Mouse (Mus musculus): ENCODE data around the gene Elmo1. TPM values are rescaled to one million over a fixed set of nuclear protein-coding genes. Genes with fewer than 3 reads are reported as not detected.

Elmo1 gene
- total and polyA plus RNA-seq, 3 experiments: 5.2 to 7.6 TPM; not detected in 1

DNA sequence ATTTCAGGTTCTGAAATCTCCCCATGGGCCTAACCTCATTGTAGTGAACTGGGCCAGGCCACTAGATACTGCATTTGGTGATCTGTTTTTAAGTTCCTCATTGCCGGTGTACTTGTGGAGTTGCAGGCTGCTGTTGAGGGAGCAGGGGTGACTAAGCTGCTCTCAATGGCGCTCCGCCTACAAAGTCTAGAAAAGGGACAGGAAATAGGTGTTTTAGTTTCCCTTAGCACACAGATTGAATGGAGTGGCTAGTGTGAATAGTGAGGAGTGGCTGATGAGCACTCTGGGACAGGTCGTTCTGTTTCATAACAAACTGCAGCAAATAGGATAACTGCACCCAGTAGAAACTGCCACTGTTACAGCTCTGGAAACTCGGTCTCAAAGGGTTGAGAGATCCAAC is 30.3 kb downstream of the Elmo1 start:
- Histone ChIP-seq H3K79me2 (ENCODE audit: control insufficient read depth, insufficient read depth, low read length, poor library complexity) (no peaks in the 10 kb centered on the region), H3K4me1 (ENCODE audit: control insufficient read depth in 1 of 2, insufficient read depth in 2 of 2, low read length in 2 of 2) (no peaks in the 10 kb centered on the region), H3K4me3 (ENCODE audit: control insufficient read depth in 1 of 2, insufficient read depth in 1 of 2, low read depth in 2 of 2, low read length in 2 of 2) (no peak overlapping the region), H3K27me3 (ENCODE audit: control insufficient read depth in 1 of 2, insufficient read depth in 2 of 2, low read length in 2 of 2) (no peaks in the 10 kb centered on the region), H3K9me3 (replicated peaks; ENCODE audit: insufficient read depth, low read length) (no peaks in the 10 kb centered on the region), H3K27ac (ENCODE audit: control insufficient read depth, low read depth, low read length) (no peak overlapping the region), H3K36me3 (ENCODE audit: control insufficient read depth in 1 of 2, insufficient read depth in 2 of 2, low read length in 2 of 2) (no peaks in the 10 kb centered on the region), H3K9ac (ENCODE audit: control insufficient read depth, low read depth, low read length, poor library complexity, severe bottlenecking) (no peak overlapping the region)
- peak; percentile 38 for DNase-seq (ENCODE audit: low read depth, low spot score)
- TF ChIP-seq BHLHE40 (IDR thresholded peaks at IDR 0.05; ENCODE audit: borderline replicate concordance, low read depth, low read length): no peak
- TF ChIP-seq ZC3H11A (IDR thresholded peaks at IDR 0.05; ENCODE audit: low read depth, low read length): no peak
- no peak for TF ChIP-seq ETS1 (IDR thresholded peaks at IDR 0.05; ENCODE audit: low read depth, low read length)
- TF ChIP-seq MAX (IDR thresholded peaks at IDR 0.05; ENCODE audit: low read length): no peak
- TF ChIP-seq HCFC1 (IDR thresholded peaks at IDR 0.05; ENCODE audit: low read depth, low read length): no peak
- no peak for TF ChIP-seq POLR2A (IDR thresholded peaks at IDR 0.05; ENCODE audit: control insufficient read depth in 1 of 2, insufficient read depth in 1 of 2, low read depth in 1 of 2, low read length in 2 of 2, poor library complexity in 1 of 2)
- no peak for TF ChIP-seq EP300 (IDR thresholded peaks at IDR 0.05; ENCODE audit: low read depth in 1 of 2, low read length in 2 of 2)
- no peak for TF ChIP-seq ELF1 (IDR thresholded peaks at IDR 0.05; ENCODE audit: low read depth, low read length)
- no peak for TF ChIP-seq MAZ (IDR thresholded peaks at IDR 0.05; ENCODE audit: low read depth, low read length)
- TF ChIP-seq ZNF384 (IDR thresholded peaks at IDR 0.05; ENCODE audit: low read depth, low read length): no peak
- no peak for TF ChIP-seq MYB (IDR thresholded peaks at IDR 0.05; ENCODE audit: low read depth, low read length)
- TF ChIP-seq USF2 (IDR thresholded peaks at IDR 0.05; ENCODE audit: borderline replicate concordance in 1 of 2, insufficient read depth in 1 of 2, low read depth in 1 of 2, low read length in 2 of 2): no peak
- TF ChIP-seq TAL1 (IDR thresholded peaks at IDR 0.05; ENCODE audit: low read length): no peak
- no peak for TF ChIP-seq CHD1 (IDR thresholded peaks at IDR 0.05; ENCODE audit: low read depth, low read length)
- TF ChIP-seq MAFK (IDR thresholded peaks at IDR 0.05; ENCODE audit: borderline replicate concordance, low read depth, low read length): no peak
- no peak for TF ChIP-seq SIN3A (IDR thresholded peaks at IDR 0.05; ENCODE audit: low read length)
- TF ChIP-seq GABPA (IDR thresholded peaks at IDR 0.05; ENCODE audit: low read depth, low read length): no peak
- no peak for TF ChIP-seq MEF2A (IDR thresholded peaks at IDR 0.05; ENCODE audit: extremely low read depth, insufficient replicate concordance, low read depth, low read length, poor library complexity, severe bottlenecking)

DNA sequence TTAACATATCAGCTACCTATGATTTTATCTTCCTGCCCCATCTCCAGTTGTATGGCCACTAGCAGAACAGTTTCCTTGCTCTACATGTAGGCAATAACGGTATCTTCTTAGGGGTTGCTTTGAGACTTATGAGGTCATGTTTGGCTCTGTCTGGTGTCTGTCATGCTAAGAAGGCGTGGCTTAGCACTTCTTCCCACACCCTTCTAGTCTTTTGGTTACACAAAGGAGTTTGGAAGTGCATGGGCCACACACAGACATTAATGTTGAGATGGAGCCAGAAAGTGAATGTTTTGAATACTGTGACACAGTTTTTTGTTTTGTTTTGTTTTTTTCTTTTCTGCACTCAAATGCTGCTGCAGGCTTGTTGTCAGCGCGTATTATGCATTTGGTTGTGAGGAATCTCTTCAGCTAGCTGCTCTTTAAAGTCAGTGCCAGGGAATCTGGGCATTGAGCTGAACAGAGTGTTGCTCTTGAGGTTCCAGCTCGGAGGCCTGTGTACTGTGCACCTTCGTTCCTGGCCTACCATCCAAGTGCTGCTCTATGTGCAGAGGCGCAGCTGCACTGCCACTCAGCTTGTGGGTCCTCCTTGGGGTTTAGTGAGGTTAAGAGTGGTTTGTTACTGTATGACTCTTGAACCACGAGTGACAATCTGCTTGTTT is 31.1 kb downstream of the Elmo1 start:
- no peak overlapping the region for H3K4me3 ChIP-seq (ENCODE audit: control insufficient read depth in 1 of 2, insufficient read depth in 1 of 2, low read depth in 2 of 2, low read length in 2 of 2)
- DNase-seq (ENCODE audit: low read depth, low spot score): no peak
- H3K27ac ChIP-seq (ENCODE audit: control insufficient read depth, low read depth, low read length): no peak overlapping the region
- no peaks in the 10 kb centered on the region for H3K4me1 ChIP-seq (ENCODE audit: control insufficient read depth in 1 of 2, insufficient read depth in 2 of 2, low read length in 2 of 2)
- no peaks in the 10 kb centered on the region for H3K36me3 ChIP-seq (ENCODE audit: control insufficient read depth in 1 of 2, insufficient read depth in 2 of 2, low read length in 2 of 2)
- H3K79me2 ChIP-seq (ENCODE audit: control insufficient read depth, insufficient read depth, low read length, poor library complexity): no peaks in the 10 kb centered on the region
- H3K27me3 ChIP-seq (ENCODE audit: control insufficient read depth in 1 of 2, insufficient read depth in 2 of 2, low read length in 2 of 2): no peaks in the 10 kb centered on the region
- no peaks in the 10 kb centered on the region for H3K9me3 ChIP-seq (replicated peaks; ENCODE audit: insufficient read depth, low read length)
- TF ChIP-seq MYC (IDR thresholded peaks at IDR 0.05; ENCODE audit: low read depth, low read length) (no peak), TBP (IDR thresholded peaks at IDR 0.05; ENCODE audit: low read depth, low read length) (no peak), KAT2A (conservative IDR thresholded peaks at IDR 0.05; ENCODE audit: low read depth, low read length) (no peak), UBTF (IDR thresholded peaks at IDR 0.05; ENCODE audit: borderline replicate concordance, insufficient read depth, low read depth, low read length) (no peak), CHD1 (IDR thresholded peaks at IDR 0.05; ENCODE audit: low read depth, low read length) (no peak), POLR2AphosphoS5 (IDR thresholded peaks at IDR 0.05; ENCODE audit: borderline replicate concordance, low read depth, low read length) (no peak), MAX (IDR thresholded peaks at IDR 0.05; ENCODE audit: low read length) (no peak), ZMIZ1 (IDR thresholded peaks at IDR 0.05; ENCODE audit: low read depth, low read length) (no peak), HCFC1 (IDR thresholded peaks at IDR 0.05; ENCODE audit: low read depth, low read length) (no peak)
- H3K9ac ChIP-seq (ENCODE audit: control insufficient read depth, low read depth, low read length, poor library complexity, severe bottlenecking): no peak overlapping the region
